Mouse (Mus musculus): Measurements from ENCODE around the gene Lypd4.

DNA sequence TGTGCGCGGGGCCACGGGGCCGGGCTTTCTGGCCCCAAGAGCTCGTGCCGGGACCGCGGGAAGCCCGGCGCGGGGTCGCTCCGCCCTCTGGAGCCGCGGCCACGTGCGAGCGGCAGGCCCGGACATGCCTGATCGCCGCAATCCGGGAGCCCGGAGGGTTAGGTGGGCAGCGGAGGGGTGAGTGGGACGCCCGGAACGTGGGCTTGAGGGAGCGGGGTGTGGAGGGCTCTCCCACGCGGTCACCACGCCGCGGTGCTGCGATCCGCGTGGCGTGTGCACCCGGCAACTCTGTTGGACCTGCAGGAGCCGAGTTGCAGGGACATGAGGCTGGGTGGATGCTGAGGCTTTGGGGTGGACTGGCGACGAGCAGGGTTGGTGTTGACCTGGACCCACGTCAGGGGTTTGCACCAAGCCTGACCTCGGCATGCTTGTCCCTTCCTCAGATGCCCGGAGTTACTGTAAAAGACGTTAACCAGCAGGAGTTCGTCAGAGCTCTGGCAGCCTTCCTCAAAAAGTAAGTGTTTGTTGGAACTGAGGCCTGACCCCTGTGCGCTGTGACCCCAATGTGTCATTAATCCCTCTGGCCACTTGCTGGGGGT lies 15.1 kb upstream of the Lypd4 start:
- no peak for TF ChIP-seq CTCF (IDR thresholded peaks at IDR 0.05; ENCODE audit: extremely low read depth, insufficient read depth, insufficient read length, insufficient replicate concordance)
- no peak for TF ChIP-seq POLR2A (IDR thresholded peaks at IDR 0.05; ENCODE audit: low read depth, low read length)
